Mouse (Mus musculus): ENCODE results near the gene Ttll11.

- TF ChIP-seq GATA1 (IDR thresholded peaks at IDR 0.05; ENCODE audit: low read length) (no peak), TAL1 (IDR thresholded peaks at IDR 0.05; ENCODE audit: low read length) (no peak)
These were observed 43.6 kb upstream of the Ttll11 start for GRCm38 (mm10) chr2:36023291-36023690.
